Mouse (Mus musculus) C2C12 (cell line): ENCODE results near the gene Gm20741. TPM values are rescaled to one million over a fixed set of nuclear protein-coding genes. Genes with fewer than 3 reads are reported as not detected.

ENCODE experiments used
- H3K27me3 ChIP-seq: one replicate; pipeline ENCODE4 v1.6.1; 2011; ENCODE audit not compliant: control insufficient read depth, insufficient read depth, insufficient read length
- H3K36me3 ChIP-seq: one replicate; pipeline ENCODE4 v1.6.1; 2011; ENCODE audit not compliant: control insufficient read depth, insufficient read depth
- H3K4me3 ChIP-seq: one replicate; pipeline ENCODE4 v1.5.1; 2011; ENCODE audit warnings: mild to moderate bottlenecking, control low read depth; ENCODE audit not compliant: poor library complexity, insufficient read depth, severe bottlenecking
- H3K79me2 ChIP-seq: one replicate; pipeline ENCODE4 v1.6.1; 2011; ENCODE audit not compliant: control insufficient read depth, insufficient read depth
- H3K79me3 ChIP-seq: one replicate; pipeline ENCODE4 v1.6.1; 2011; ENCODE audit warnings: low read depth, control low read depth
- H3ac ChIP-seq: one replicate; pipeline ENCODE3; 2011; ENCODE audit warnings: low read depth; ENCODE audit not compliant: control insufficient read depth, insufficient read length
- CEBPB ChIP-seq: IDR thresholded peaks from one replicate; pipeline ENCODE4 v1.6.1; 2011; ENCODE audit warnings: low read depth, mild to moderate bottlenecking, control low read depth, moderate library complexity
- CTCF ChIP-seq: IDR thresholded peaks from one replicate; pipeline ENCODE4 v1.5.1; 2011; ENCODE audit not compliant: control insufficient read depth, insufficient read depth, insufficient read length
- FOSL1 ChIP-seq: IDR thresholded peaks from one replicate; pipeline ENCODE4 v1.8.0; 2011; ENCODE audit warnings: mild to moderate bottlenecking, low read length; ENCODE audit not compliant: poor library complexity, insufficient read depth, severe bottlenecking
- MAX ChIP-seq: IDR thresholded peaks from one replicate; pipeline ENCODE4 v1.6.1; 2011; ENCODE audit warnings: mild to moderate bottlenecking, control low read depth
- MYOD1 ChIP-seq: IDR thresholded peaks from one replicate; pipeline ENCODE4 v1.6.1; 2011; ENCODE audit warnings: low read depth; ENCODE audit not compliant: control insufficient read depth, insufficient read length
- MYOG ChIP-seq: IDR thresholded peaks from one replicate; pipeline ENCODE4 v1.6.1; 2011; ENCODE audit not compliant: control insufficient read depth, insufficient read length; ENCODE audit errors: extremely low read depth
- USF1 ChIP-seq: IDR thresholded peaks from one replicate; pipeline ENCODE4 v1.6.1; 2011; ENCODE audit warnings: low read depth, mild to moderate bottlenecking, control low read depth, moderate library complexity
- polyA plus RNA-seq: library from polyadenylated mRNA; unstranded; fragments of >200 nt; fragmentation: generic; extraction: Trizol; gene quantifications from one replicate; pipeline ENCODE4 v1.2.1, GENCODE M21; 2012; ENCODE audit warnings: missing spikeins

The Gm20741 gene
- polyA plus RNA-seq, 1 experiment = not detected

DNA sequence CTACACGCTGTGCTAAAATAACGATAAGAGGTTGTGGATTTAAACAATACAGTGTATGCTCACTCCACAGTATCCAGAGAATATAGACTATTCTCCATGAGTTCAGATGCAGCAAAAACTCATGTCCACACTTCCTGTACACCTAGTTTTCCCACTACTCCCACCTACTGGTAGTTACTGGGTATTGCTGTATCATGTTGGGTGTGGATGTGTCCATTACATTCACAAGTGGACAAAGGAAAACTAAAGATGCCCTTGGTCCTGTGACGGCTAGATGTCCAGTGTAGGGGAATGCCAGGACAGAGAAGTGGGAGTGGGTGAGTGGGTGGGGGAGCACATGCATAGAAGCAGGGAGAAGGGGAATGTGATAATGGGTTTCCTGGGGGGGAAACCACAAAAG is 11.7 kb upstream of the Gm20741 start:
- Histone ChIP-seq H3K36me3 (no peaks in the 10 kb centered on the region), H3K4me3 (no peak overlapping the region), H3K79me3 (no peaks in the 10 kb centered on the region), H3ac (no peak overlapping the region), H3K27me3 (no peaks in the 10 kb centered on the region), H3K79me2 (no peaks in the 10 kb centered on the region)
- TF ChIP-seq MYOD1 = no peak
- no peak for TF ChIP-seq MAX
- no peak for TF ChIP-seq CTCF
- no peak for TF ChIP-seq MYOG
- no peak for TF ChIP-seq USF1
- TF ChIP-seq FOSL1 = no peak
- no peak for TF ChIP-seq CEBPB

GRCm38 (mm10) chr16:88820066-88820465 is 8.0 kb upstream of the Gm20741 start, which contains the start of gene Krtap15:
Gene Krtap15 (plus strand): TSS chr16:88820215.
- Histone ChIP-seq H3K79me2 (no peaks in the 10 kb centered on the region), H3K79me3 (no peaks in the 10 kb centered on the region), H3ac (no peak within 1 kb of the TSS), H3K4me3 (no peak within 1 kb of the TSS), H3K27me3 (no peaks in the 10 kb centered on the region), H3K36me3 (no peaks in the 10 kb centered on the region)
- TF ChIP-seq FOSL1 (no peak), USF1 (no peak), MYOD1 (no peak), CEBPB (no peak), CTCF (no peak), MAX (no peak), MYOG (no peak)

GRCm38 (mm10) chr16:88786786-88787185 is 25.2 kb downstream of the Gm20741 start:
- TF ChIP-seq MAX (no peak), CEBPB (no peak)

GRCm38 (mm10) chr16:88777596-88777995 is 34.4 kb downstream of the Gm20741 start, which contains the start of gene Gm5965:
Gene Gm5965 (plus strand): TSS chr16:88777896.
- Histone ChIP-seq H3K36me3 (no peaks in the 10 kb centered on the region), H3ac (no peak within 1 kb of the TSS), H3K27me3 (no peaks in the 10 kb centered on the region), H3K79me2 (no peaks in the 10 kb centered on the region), H3K4me3 (no peak within 1 kb of the TSS), H3K79me3 (no peaks in the 10 kb centered on the region)
- TF ChIP-seq MYOG = no peak
- TF ChIP-seq MYOD1 = no peak
- no peak for TF ChIP-seq USF1
- no peak for TF ChIP-seq FOSL1
- TF ChIP-seq MAX = no peak
- TF ChIP-seq CEBPB = no peak
- TF ChIP-seq CTCF = no peak

More at GRCm38 (mm10) chr16:88786786-88787185, 25.2 kb downstream of the Gm20741 start:
- Histone ChIP-seq H3K36me3 (no peaks in the 10 kb centered on the region), H3K79me3 (no peaks in the 10 kb centered on the region), H3K27me3 (no peaks in the 10 kb centered on the region), H3K4me3 (no peak overlapping the region), H3ac (no peak overlapping the region), H3K79me2 (no peaks in the 10 kb centered on the region)

DNA sequence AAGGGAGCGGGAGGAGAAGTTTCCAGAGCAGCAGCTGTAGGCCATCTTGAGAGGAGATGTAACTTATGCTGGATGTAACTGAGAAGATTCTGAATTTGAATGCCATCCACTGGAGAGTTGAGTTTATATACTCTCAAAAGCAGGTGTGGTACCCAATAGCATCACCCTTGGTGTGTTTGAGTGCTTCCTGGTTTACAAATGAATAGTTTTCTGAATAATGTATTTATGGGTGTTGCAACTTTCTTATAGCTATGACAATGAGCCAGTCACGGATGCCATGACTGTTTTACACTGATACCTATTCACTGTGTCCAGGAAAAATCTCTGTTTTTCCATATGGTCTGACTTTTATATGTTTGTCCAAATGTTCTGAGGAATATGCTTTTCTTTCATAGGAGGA is 37.9 kb downstream of the Gm20741 start, which contains the start of gene 2310057N15Rik:
TSS of gene 2310057N15Rik (minus strand) at position 101 of the 400 bp plus-strand sequence.
- TF ChIP-seq FOSL1 (no peak), MAX (no peak), MYOG (no peak), CEBPB (no peak), CTCF (no peak), MYOD1 (no peak), USF1 (no peak)
- Histone ChIP-seq H3ac (no peak within 1 kb of the TSS), H3K4me3 (no peak within 1 kb of the TSS), H3K79me2 (no peaks in the 10 kb centered on the region), H3K36me3 (no peaks in the 10 kb centered on the region), H3K79me3 (no peaks in the 10 kb centered on the region), H3K27me3 (no peaks in the 10 kb centered on the region)

Other genes with a start within 250 kb of the Gm20741 start
- not detected for gene Cldn8, start 249.0 kb downstream of the Gm20741 start, polyA plus RNA-seq
- gene Krtap24-1, start 199.9 kb downstream of the Gm20741 start, polyA plus RNA-seq = not detected
- not detected for gene 2310079G19Rik, start 184.6 kb downstream of the Gm20741 start, polyA plus RNA-seq
- gene Krtap26-1, start 164.4 kb downstream of the Gm20741 start, polyA plus RNA-seq = not detected
- not detected for gene Krtap27-1, start 140.5 kb downstream of the Gm20741 start, polyA plus RNA-seq
- gene 2310061N02Rik, start 104.3 kb downstream of the Gm20741 start, polyA plus RNA-seq = not detected
- not detected for gene Krtap13-1, start 83.4 kb downstream of the Gm20741 start, polyA plus RNA-seq
- gene Krtap13, start 60.6 kb downstream of the Gm20741 start, polyA plus RNA-seq = not detected
- gene 2310034C09Rik, start 53.4 kb downstream of the Gm20741 start, polyA plus RNA-seq = not detected
- gene 2310057N15Rik, start 38.0 kb downstream of the Gm20741 start, polyA plus RNA-seq = not detected
- not detected for gene Gm5965, start 34.3 kb downstream of the Gm20741 start, polyA plus RNA-seq
- gene Krtap15, start 8.0 kb upstream of the Gm20741 start, polyA plus RNA-seq = not detected
- not detected for gene Krtap14, start 13.9 kb upstream of the Gm20741 start, polyA plus RNA-seq
- gene Krtap19-1, start 57.2 kb upstream of the Gm20741 start, polyA plus RNA-seq = not detected
- gene Krtap19-2, start 62.0 kb upstream of the Gm20741 start, polyA plus RNA-seq = not detected
- gene Krtap19-3, start 65.8 kb upstream of the Gm20741 start, polyA plus RNA-seq = not detected
- not detected for gene Krtap19-4, start 72.9 kb upstream of the Gm20741 start, polyA plus RNA-seq
- gene Krtap19-5, start 84.2 kb upstream of the Gm20741 start, polyA plus RNA-seq = not detected
- not detected for gene Krtap19-9b, start 120.0 kb upstream of the Gm20741 start, polyA plus RNA-seq
- not detected for gene Krtap16-3, start 150.7 kb upstream of the Gm20741 start, polyA plus RNA-seq
- not detected for gene Krtap22-2, start 198.5 kb upstream of the Gm20741 start, polyA plus RNA-seq
- gene Gm10229, start 203.1 kb upstream of the Gm20741 start, polyA plus RNA-seq = not detected
- not detected for gene Krtap6-1, start 219.5 kb upstream of the Gm20741 start, polyA plus RNA-seq
- not detected for gene Gm10228, start 229.3 kb upstream of the Gm20741 start, polyA plus RNA-seq
- gene Krtap6-5, start 235.7 kb upstream of the Gm20741 start, polyA plus RNA-seq = not detected